In genomic region chr5:107941222-107941621, GRCm38 (mm10) we compare ENCODE assay signal across 14 mouse cellular contexts. TPM values are rescaled to one million over a fixed set of nuclear protein-coding genes. Genes with fewer than 3 reads are reported as not detected.
A peak's percentile ranks its signal among the peaks of the same experiment; 100 is the strongest.
DNase-seq lines count a peak whose midpoint lies in the region; ATAC-seq lines count a peak whose summit lies in the region.
"Had no signal": no experiment of that assay in that cellular context is flagged by ENCODE, and none has a peak within 500 bp of the region (broad histone marks: within the 10 kb centered on the region; RNA-seq: fewer than 3 reads in every experiment).

No protein-coding gene starts in this region.

- no peak overlapping the region for H3K4me3 ChIP-seq in intestine, embryonic 15.5 days (replicated peaks)
- H3K4me3 ChIP-seq: embryonic facial prominence, embryonic 12.5 days; limb, embryonic 15.5 days; midbrain, embryonic 12.5 days; neural tube, embryonic 15.5 days had no signal

- intact Hi-C loops in heart, postnatal 10 days (cut with DNase I) = no loop called here

- H3K27ac ChIP-seq in intestine, embryonic 15.5 days = no peak overlapping the region
- H3K27ac ChIP-seq: embryonic facial prominence, embryonic 12.5 days; limb, embryonic 15.5 days; midbrain, embryonic 12.5 days; neural tube, embryonic 15.5 days had no signal

- WGBS in intestine, embryonic 15.5 days = 55% methylated on average over 6 of the region's 6 CpGs

- H3K9ac ChIP-seq in intestine, embryonic 15.5 days = no peak overlapping the region
- H3K9ac ChIP-seq: embryonic facial prominence, embryonic 12.5 days; limb, embryonic 15.5 days; midbrain, embryonic 12.5 days; neural tube, embryonic 15.5 days had no signal

- no peaks in the 10 kb centered on the region for H3K36me3 ChIP-seq in splenic B cell, adult 2 months (ENCODE audit: control insufficient read depth, insufficient read depth, low read length, poor library complexity, severe bottlenecking)
- no peaks in the 10 kb centered on the region for H3K36me3 ChIP-seq in intestine, embryonic 15.5 days
- H3K36me3 ChIP-seq: embryonic facial prominence, embryonic 12.5 days; limb, embryonic 15.5 days; midbrain, embryonic 12.5 days; neural tube, embryonic 15.5 days had no signal

- ATAC-seq in hematopoietic stem cell, adult 5-6 weeks (replicated peaks in 1 of 2; ENCODE audit: insufficient read depth in 1 of 2, low FRiP score in 2 of 2, low TSS enrichment in 1 of 2, low read depth in 1 of 2, poor library complexity in 2 of 2, severe bottlenecking in 2 of 2) = peak; percentile 60 to 79; a peak in 3 of 4 replicates
- ATAC-seq in intestine, embryonic 15.5 days = no peak
- ATAC-seq: activated CD4-positive, CD25-positive, alpha-beta regulatory T cell, adult 4 months had no signal

- H3K9me3 ChIP-seq in intestine, embryonic 15.5 days = no peaks in the 10 kb centered on the region
- H3K9me3 ChIP-seq: embryonic facial prominence, embryonic 12.5 days; limb, embryonic 15.5 days; midbrain, embryonic 12.5 days; neural tube, embryonic 15.5 days had no signal

- H3K4me2 ChIP-seq in intestine, embryonic 15.5 days (replicated peaks) = no peak overlapping the region
- H3K4me2 ChIP-seq: embryonic facial prominence, embryonic 12.5 days; limb, embryonic 15.5 days; midbrain, embryonic 12.5 days; neural tube, embryonic 15.5 days had no signal

- no peaks in the 10 kb centered on the region for H3K27me3 ChIP-seq in splenic B cell, adult 2 months (ENCODE audit: control insufficient read depth, insufficient read depth, low read length, poor library complexity, severe bottlenecking)
- no peaks in the 10 kb centered on the region for H3K27me3 ChIP-seq in intestine, embryonic 15.5 days (replicated peaks)
- H3K27me3 ChIP-seq: embryonic facial prominence, embryonic 12.5 days; limb, embryonic 15.5 days; midbrain, embryonic 12.5 days; neural tube, embryonic 15.5 days had no signal

- H3K4me1 ChIP-seq in intestine, embryonic 15.5 days (replicated peaks) = no peaks in the 10 kb centered on the region
- H3K4me1 ChIP-seq: embryonic facial prominence, embryonic 12.5 days; limb, embryonic 15.5 days; midbrain, embryonic 12.5 days; neural tube, embryonic 15.5 days had no signal

- DNase-seq in heart, adult 11 months = peak; percentile 68
- no peak for DNase-seq in heart, postnatal 10 days
- DNase-seq in lung, adult 18-20 months = peak; percentile 86 to 88
- peak; percentile 97 for DNase-seq in splenic B cell, adult 2 months (ENCODE audit: low read depth, low spot score)
- no peak for DNase-seq in layer of hippocampus, postnatal 10 days (ENCODE audit: low spot score in 2 of 2)
- DNase-seq in testis, postnatal 14 days (ENCODE audit: low spot score) = no peak
- DNase-seq: gastrocnemius, postnatal 36 days had no signal

RNA-seq across cellular contexts. Expression of gene Rpl5, which starts 40.9 kb away (rescaled TPM):
- total RNA-seq in heart, postnatal 10 days (2021) = 10 to 100 TPM; 54.4 to 56.2 TPM
- 277 and 564 TPM in 2 replicates for total RNA-seq in hematopoietic stem cell, adult 5-6 weeks (2017)
- 100 to 1,000 TPM; 133 to 138 TPM for total RNA-seq in layer of hippocampus, postnatal 10 days (2021)
- 75.2 and 78.0 TPM in 2 replicates for polyA plus RNA-seq in intestine, embryonic 15.5 days (2015; fragmentation: Nextera tagmentation; extraction: Ambion mirVana)

RNA-seq across cellular contexts. Expression of gene Fam69a, which starts 45.7 kb away (rescaled TPM):
- total RNA-seq in heart, postnatal 10 days (2021) = 10 to 100 TPM in 1 of 2 experiments, 1 to 10 TPM in 1; 9.0 to 10.4 TPM
- total RNA-seq in hematopoietic stem cell, adult 5-6 weeks (2017) = 7.1 and 17.7 TPM in 2 replicates
- 10 to 100 TPM; 55.2 to 60.1 TPM for total RNA-seq in layer of hippocampus, postnatal 10 days (2021)
- 18.4 and 20.9 TPM in 2 replicates for polyA plus RNA-seq in intestine, embryonic 15.5 days (2015; fragmentation: Nextera tagmentation; extraction: Ambion mirVana)

Comparison
In these comparisons a context has a peak if more than half of its experiments do, and no peak if none do; other contexts are left out.
1. DNase-seq: peak in heart, adult 11 months (single experiment), lung, adult 18-20 months (2 of 2) and splenic B cell, adult 2 months (single experiment); none in heart, postnatal 10 days (0 of 2), layer of hippocampus, postnatal 10 days (0 of 2) and testis, postnatal 14 days (single experiment).